Mouse (Mus musculus): ENCODE data around the gene Atp2a2.

DNA sequence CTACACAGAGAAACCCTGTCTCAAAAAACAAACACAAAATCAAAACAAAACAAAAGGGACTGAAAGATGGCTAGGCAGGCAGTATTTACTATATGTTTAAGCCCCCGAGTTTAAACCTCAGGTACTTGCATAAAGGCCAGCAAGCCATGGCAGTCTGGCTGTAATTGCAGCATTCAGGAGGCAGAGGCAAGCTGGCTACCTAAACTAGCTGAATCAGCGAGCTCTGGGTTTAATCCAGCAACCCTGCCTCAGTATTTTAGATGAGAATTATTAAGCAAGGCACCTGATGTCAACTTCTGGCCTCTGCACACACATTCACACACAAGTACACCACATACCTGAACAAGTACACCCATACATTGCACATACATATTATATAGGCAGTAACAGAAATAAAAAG, 4.0 kb downstream of the Atp2a2 start:
- TF ChIP-seq CTCF (conservative IDR thresholded peaks at IDR 0.05; ENCODE audit: low read length) (no peak), NANOG (IDR thresholded peaks at IDR 0.05; ENCODE audit: borderline replicate concordance, low read length) (no peak)

Data from E14TG2a.4 (cell line).